Mouse (Mus musculus) myocyte (in vitro differentiated cells): ENCODE measurements around the gene Ppox.

Experiments
- E2F4 ChIP-seq: IDR thresholded peaks from one replicate; pipeline ENCODE4 v1.6.1; 2011; ENCODE audit warnings: mild to moderate bottlenecking, control low read depth, moderate library complexity; ENCODE audit not compliant: insufficient read depth
- MYOD1 ChIP-seq, 3 experiments: IDR thresholded peaks; one replicate each; pipeline ENCODE4 v1.6.1; 2011; ENCODE audit warnings: control low read depth in 2 of 3, low read depth in 2 of 3, mild to moderate bottlenecking in 2 of 3, moderate library complexity in 1 of 3; ENCODE audit not compliant: insufficient read length in 2 of 3, control insufficient read depth in 1 of 3
- POLR2A ChIP-seq: IDR thresholded peaks from one replicate; pipeline ENCODE4 v1.6.1; 2011; ENCODE audit warnings: low read depth, mild to moderate bottlenecking, control low read depth, moderate library complexity; ENCODE audit not compliant: insufficient read length
- REST ChIP-seq: IDR thresholded peaks from one replicate; pipeline ENCODE4 v1.6.1; 2011; ENCODE audit warnings: mild to moderate bottlenecking, control low read depth, moderate library complexity; ENCODE audit not compliant: insufficient read depth, insufficient read length

- TF ChIP-seq POLR2A (no peak), E2F4 (no peak), REST (no peak), MYOD1 (IDR thresholded peaks at IDR 0.05; ENCODE audit: control insufficient read depth in 1 of 3, insufficient read length in 2 of 3, low read depth in 2 of 3) (no peak)
Measured at GRCm38 (mm10) chr1:171280250-171280915, 603 bp downstream of the Ppox start.
